Mouse (Mus musculus): ENCODE data around the gene Inhbb.

DNA sequence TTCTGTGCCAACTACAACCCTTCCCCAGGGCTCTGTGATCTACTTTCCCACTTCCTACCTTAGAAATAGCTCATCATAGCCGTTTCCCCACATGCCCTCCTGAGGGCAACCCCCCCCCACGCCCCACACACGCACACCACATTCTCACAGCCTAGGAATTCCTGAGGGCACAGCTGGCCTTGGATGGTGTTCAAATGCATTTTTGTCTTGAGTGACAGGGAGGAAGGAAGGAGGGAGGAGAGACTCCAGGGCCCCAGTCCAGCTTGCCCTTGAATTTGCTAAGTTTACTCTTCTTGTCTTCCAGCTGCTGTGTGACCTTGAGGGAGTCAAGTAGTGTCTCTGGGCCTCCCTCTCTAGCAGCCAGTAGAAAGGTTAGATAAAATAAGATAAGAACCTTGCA is 17.2 kb downstream of the Inhbb start:
- TF ChIP-seq CTCF (IDR thresholded peaks at IDR 0.05; ENCODE audit: extremely low read depth, insufficient read depth, low read length) (no peak), POLR2A (IDR thresholded peaks at IDR 0.05; ENCODE audit: extremely low read depth, insufficient read depth, low read length) (no peak)
